Mouse (Mus musculus) MEL (cell line): Measurements from ENCODE around the gene Tacc3. TPM values are rescaled to one million over a fixed set of nuclear protein-coding genes. Genes with fewer than 3 reads are reported as not detected.

Experiments
- DNase-seq: peaks from one replicate; pipeline ENCODE4 v3.0.0; 2011; ENCODE audit warnings: low read depth, low spot score
- H3K27ac ChIP-seq: 2 replicates; pipeline ENCODE4 v1.5.1; 2012; ENCODE audit warnings: low read depth, mild to moderate bottlenecking, control low read depth, low read length, moderate library complexity; ENCODE audit not compliant: control insufficient read depth
- H3K27me3 ChIP-seq, 2 experiments: fragments of 150-350 bp in 1 of 2; sonication (generic) in 1 of 2; 2 replicates each; pipeline ENCODE4 v1.6.1; 2012; ENCODE audit warnings: low read length in 2 of 2, mild to moderate bottlenecking in 2 of 2, improper control_type of control experiment in 1 of 2, moderate library complexity in 1 of 2; ENCODE audit not compliant: insufficient read depth in 2 of 2, control insufficient read depth in 1 of 2
- H3K36me3 ChIP-seq, 2 experiments: 2 replicates each; pipeline ENCODE4 v1.6.1; 2012 to 2014; ENCODE audit warnings: low read length in 2 of 2, improper control_type of control experiment in 1 of 2, inconsistent platforms in 1 of 2, mild to moderate bottlenecking in 1 of 2; ENCODE audit not compliant: insufficient read depth in 2 of 2, control insufficient read depth in 1 of 2
- H3K4me1 ChIP-seq, 2 experiments: fragments of 150-350 bp in 1 of 2; sonication (generic) in 1 of 2; 2 replicates each; pipeline ENCODE4 v1.6.1; 2012; ENCODE audit warnings: low read length in 2 of 2, improper control_type of control experiment in 1 of 2, mild to moderate bottlenecking in 1 of 2; ENCODE audit not compliant: insufficient read depth in 2 of 2, control insufficient read depth in 1 of 2
- H3K4me3 ChIP-seq, 2 experiments: fragments of 150-350 bp in 1 of 2; sonication (generic) in 1 of 2; 2 replicates each; pipeline ENCODE4 v1.5.1; 2012; ENCODE audit warnings: low read depth in 2 of 2, low read length in 2 of 2, mild to moderate bottlenecking in 2 of 2, moderate library complexity in 2 of 2, control low read depth in 1 of 2, improper control_type of control experiment in 1 of 2; ENCODE audit not compliant: control insufficient read depth in 1 of 2, insufficient read depth in 1 of 2
- H3K79me2 ChIP-seq: 2 replicates; pipeline ENCODE4 v1.6.1; 2012; ENCODE audit warnings: mild to moderate bottlenecking, low read length, moderate library complexity; ENCODE audit not compliant: control insufficient read depth, poor library complexity, insufficient read depth
- H3K9ac ChIP-seq: 2 replicates; pipeline ENCODE4 v1.6.1; 2012; ENCODE audit warnings: low read depth, mild to moderate bottlenecking, control low read depth, low read length, moderate library complexity; ENCODE audit not compliant: control insufficient read depth, poor library complexity, severe bottlenecking
- H3K9me3 ChIP-seq: fragments of 150-350 bp; sonication (generic); replicated peaks from 2 replicates; pipeline ENCODE4 v1.6.1; 2012; ENCODE audit warnings: mild to moderate bottlenecking, low read length, improper control_type of control experiment, moderate library complexity; ENCODE audit not compliant: insufficient read depth
- CTCF ChIP-seq, 3 experiments: IDR thresholded peaks in 2 of 3; conservative IDR thresholded peaks in 1 of 3; 2 replicates each; pipeline ENCODE4 v1.5.1; 2011 to 2012; ENCODE audit warnings: low read length in 3 of 3, low read depth in 2 of 3, mild to moderate bottlenecking in 2 of 3, improper control_type of control experiment in 1 of 3, inconsistent platforms in 1 of 3, mixed read lengths in 1 of 3, moderate library complexity in 1 of 3; ENCODE audit not compliant: control insufficient read depth in 1 of 3, insufficient read depth in 1 of 3, poor library complexity in 1 of 3, severe bottlenecking in 1 of 3
- E2F4 ChIP-seq: IDR thresholded peaks from 2 replicates; pipeline ENCODE4 v1.6.1; 2011; ENCODE audit warnings: low read depth, low read length, improper control_type of control experiment, borderline replicate concordance
- ETS1 ChIP-seq: IDR thresholded peaks from 2 replicates; pipeline ENCODE4 v1.6.1; 2012; ENCODE audit warnings: low read depth, mild to moderate bottlenecking, inconsistent platforms, low read length, improper control_type of control experiment, moderate library complexity
- GATA1 ChIP-seq: IDR thresholded peaks from 2 replicates; pipeline ENCODE4 v1.6.1; 2011; ENCODE audit warnings: low read depth, low read length, improper control_type of control experiment
- JUND ChIP-seq: IDR thresholded peaks from 2 replicates; pipeline ENCODE4 v1.6.1; 2011; ENCODE audit warnings: low read depth, mild to moderate bottlenecking, improper control_type of control experiment, low read length
- MAX ChIP-seq: IDR thresholded peaks from 2 replicates; pipeline ENCODE4 v1.6.1; 2011; ENCODE audit warnings: low read length, improper control_type of control experiment
- MXI1 ChIP-seq: IDR thresholded peaks from 2 replicates; pipeline ENCODE4 v1.6.1; 2011; ENCODE audit warnings: mild to moderate bottlenecking, low read depth, low read length, improper control_type of control experiment
- MYB ChIP-seq: IDR thresholded peaks from 2 replicates; pipeline ENCODE4 v1.6.1; 2011; ENCODE audit warnings: mild to moderate bottlenecking, low read depth, low read length, improper control_type of control experiment
- MYC ChIP-seq: IDR thresholded peaks from 2 replicates; pipeline ENCODE4 v1.6.1; 2011; ENCODE audit warnings: low read depth, mild to moderate bottlenecking, low read length, improper control_type of control experiment, moderate library complexity
- NRF1 ChIP-seq: IDR thresholded peaks from 2 replicates; pipeline ENCODE4 v1.6.1; 2014; ENCODE audit warnings: low read depth, mild to moderate bottlenecking, inconsistent platforms, low read length, improper control_type of control experiment, moderate library complexity; ENCODE audit not compliant: poor library complexity, insufficient read depth, severe bottlenecking
- RAD21 ChIP-seq: IDR thresholded peaks from 2 replicates; pipeline ENCODE4 v1.6.1; 2011; ENCODE audit warnings: mild to moderate bottlenecking, low read depth, low read length, improper control_type of control experiment
- SIN3A ChIP-seq: IDR thresholded peaks from 2 replicates; pipeline ENCODE4 v1.6.1; 2012; ENCODE audit warnings: low read length, improper control_type of control experiment, inconsistent platforms
- SMC3 ChIP-seq: IDR thresholded peaks from 2 replicates; pipeline ENCODE4 v1.6.1; 2011; ENCODE audit warnings: low read depth, low read length, improper control_type of control experiment
- TBP ChIP-seq: IDR thresholded peaks from 2 replicates; pipeline ENCODE4 v1.8.0; 2011; ENCODE audit warnings: low read depth, low read length, improper control_type of control experiment
- UBTF ChIP-seq: IDR thresholded peaks from 2 replicates; pipeline ENCODE4 v1.6.1; 2012; ENCODE audit warnings: low read depth, mild to moderate bottlenecking, inconsistent platforms, low read length, improper control_type of control experiment, moderate library complexity, borderline replicate concordance; ENCODE audit not compliant: insufficient read depth
- ZKSCAN1 ChIP-seq: IDR thresholded peaks from 2 replicates; pipeline ENCODE4 v1.6.1; 2012; ENCODE audit warnings: low read depth, mild to moderate bottlenecking, inconsistent platforms, low read length, improper control_type of control experiment, moderate library complexity
- polyA plus RNA-seq, 2 experiments: library from polyadenylated mRNA; stranded (reverse) in 1 of 2; unstranded in 1 of 2; fragments of >175 nt in 1 of 2; fragments of >200 nt in 1 of 2; gene quantifications; 2 replicates each; pipeline versions ENCODE4 v1.2.1 to v1.2.4; 2012; ENCODE audit warnings: low replicate concordance in 2 of 2, low read depth in 1 of 2; ENCODE audit not compliant: insufficient read length in 2 of 2, insufficient read depth in 1 of 2, missing spikeins in 1 of 2
- total RNA-seq: library from RNA; depleted of rRNA; stranded (reverse); fragments of 300-350 nt; gene quantifications from 2 replicates; pipeline ENCODE4 v1.2.3, GENCODE M21; 2012

The Tacc3 gene
- total and polyA plus RNA-seq, 3 experiments: 149 to 609 (median 165) TPM

DNA sequence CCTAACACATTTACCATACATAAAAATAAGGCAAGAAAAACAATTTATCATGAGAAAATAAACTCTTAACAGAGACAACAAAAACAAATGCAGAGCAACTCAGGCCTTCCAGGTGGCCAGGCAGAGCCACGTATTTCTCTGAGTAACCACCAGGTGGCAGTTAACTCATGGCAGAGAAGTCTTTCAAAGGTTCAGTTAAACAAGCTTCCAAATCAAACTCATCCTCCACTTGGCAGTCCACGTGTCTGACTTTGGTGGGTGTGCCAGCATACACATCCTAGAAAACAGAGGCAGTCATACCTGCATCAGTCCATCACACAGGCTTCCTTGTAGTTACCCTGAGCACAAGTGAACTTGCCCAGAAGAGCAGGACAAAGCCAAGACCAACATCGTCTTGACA lies 17.3 kb upstream of the Tacc3 start:
- TF ChIP-seq SMC3 (peak; percentile 70), MAX (peak; percentile 73), RAD21 (peak; percentile 42), SIN3A (peak; percentile 55; the same call in 1 of the 2 replicates), ETS1 (no peak), MYB (no peak), E2F4 (no peak), MYC (peak; percentile 67; the same call in 1 of the 2 replicates), MXI1 (peak; percentile 74), CTCF (IDR thresholded peaks at IDR 0.05 in 2 of 3, conservative IDR thresholded peaks at IDR 0.05 in 1 of 3; ENCODE audit: control insufficient read depth in 1 of 3, insufficient read depth in 1 of 3, low read depth in 2 of 3, low read length in 3 of 3, poor library complexity in 1 of 3, severe bottlenecking in 1 of 3) (peak; percentile 64 to 88 (median 75))
- TF ChIP-seq, all 39 proteins: peak for 7
- Histone ChIP-seq H3K79me2 (no peaks in the 10 kb centered on the region; the same call in 1 of the 2 replicates), H3K27ac (no peak overlapping the region), H3K9me3 (no peaks in the 10 kb centered on the region), H3K36me3 (peaks cover 5 to 46% of the 10 kb centered on the region in 2 experiments), H3K9ac (no peak overlapping the region), H3K4me3 (no peak overlapping the region), H3K4me1 (no peaks in the 10 kb centered on the region), H3K27me3 (no peaks in the 10 kb centered on the region)
- DNase-seq: peak; percentile 80

DNA sequence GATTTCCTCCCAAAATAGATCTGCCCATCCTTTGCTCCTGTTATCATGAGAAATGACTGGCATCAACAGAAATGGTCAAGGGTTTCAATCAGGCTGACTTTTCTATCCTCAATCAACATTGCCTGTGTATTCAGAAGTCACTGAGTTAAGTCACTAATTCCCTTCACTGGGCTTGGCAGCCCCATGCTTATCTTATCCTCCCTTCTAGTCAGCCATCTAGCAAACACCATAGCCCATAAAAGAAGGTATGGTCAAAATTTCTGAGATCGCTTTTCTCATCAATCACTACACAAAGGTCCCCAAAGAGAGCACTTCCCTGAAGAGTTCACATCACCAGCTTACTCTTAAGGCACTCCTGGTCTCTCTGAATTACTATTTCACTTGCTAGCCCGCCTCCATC lies 6.9 kb upstream of the Tacc3 start:
- Histone ChIP-seq H3K9ac (peak overlapping the region; percentile 88), H3K27me3 (no peaks in the 10 kb centered on the region), H3K4me1 (peaks cover 4 to 13% of the 10 kb centered on the region in 2 experiments), H3K4me3 (peak overlapping the region; percentile 40 to 79), H3K79me2 (peaks cover 53% of the 10 kb centered on the region), H3K27ac (peak overlapping the region; percentile 88), H3K36me3 (peaks cover 20 to 45% of the 10 kb centered on the region in 2 experiments), H3K9me3 (no peaks in the 10 kb centered on the region)
- TF ChIP-seq GATA1: peak; percentile 62
- no peak for TF ChIP-seq NRF1
- 0 out of 2 replicates have a peak, but pooled peaks have one; percentile 2 for TF ChIP-seq TBP
- DNase-seq: peak; percentile 70

DNA sequence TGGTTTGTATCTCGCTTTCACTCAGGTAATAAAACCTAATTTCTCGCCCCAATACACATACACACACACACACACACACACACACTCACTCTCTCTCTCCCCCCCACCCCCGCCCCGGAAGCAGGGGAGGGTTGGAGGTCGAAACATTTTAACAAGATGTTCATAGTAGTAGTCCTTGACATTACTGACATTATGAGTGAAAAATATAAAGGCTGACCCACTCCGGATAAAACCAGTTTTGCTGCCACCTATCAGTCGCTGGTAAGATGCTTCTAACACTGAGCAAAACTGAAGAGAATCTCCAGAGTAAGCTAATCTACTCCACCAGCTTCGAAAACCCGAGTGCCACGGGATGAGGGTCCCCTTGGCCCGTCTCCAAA lies 6.4 kb upstream of the Tacc3 start:
- Histone ChIP-seq H3K79me2 (peaks cover 55% of the 10 kb centered on the region), H3K27ac (peak overlapping the region; percentile 88), H3K27me3 (no peaks in the 10 kb centered on the region), H3K4me1 (peaks cover 4 to 17% of the 10 kb centered on the region in 2 experiments), H3K4me3 (peak overlapping the region; percentile 40 to 79), H3K9ac (peak overlapping the region; percentile 88), H3K9me3 (no peaks in the 10 kb centered on the region), H3K36me3 (peaks cover 17 to 48% of the 10 kb centered on the region in 2 experiments)
- no peak for DNase-seq
- no peak for TF ChIP-seq JUND
- TF ChIP-seq MAX: no peak
- no peak for TF ChIP-seq UBTF
- no peak for TF ChIP-seq SIN3A
- TF ChIP-seq NRF1: no peak
- no peak for TF ChIP-seq ZKSCAN1
